Mouse (Mus musculus) cerebellum, adult 2 months (tissue): Measurements from ENCODE around the gene Hip1r.

Source experiments
- CTCF ChIP-seq: fragments of 200-500 bp; IDR thresholded peaks from 2 replicates; pipeline ENCODE4 v1.5.1; 2011; ENCODE audit warnings: low read depth, mild to moderate bottlenecking, control low read depth, low read length, moderate library complexity, borderline replicate concordance; ENCODE audit not compliant: insufficient read depth
- POLR2A ChIP-seq: fragments of 200-500 bp; IDR thresholded peaks from 2 replicates; pipeline ENCODE4 v1.6.1; 2011; ENCODE audit warnings: low read length, control low read depth, borderline replicate concordance; ENCODE audit not compliant: insufficient read depth

DNA sequence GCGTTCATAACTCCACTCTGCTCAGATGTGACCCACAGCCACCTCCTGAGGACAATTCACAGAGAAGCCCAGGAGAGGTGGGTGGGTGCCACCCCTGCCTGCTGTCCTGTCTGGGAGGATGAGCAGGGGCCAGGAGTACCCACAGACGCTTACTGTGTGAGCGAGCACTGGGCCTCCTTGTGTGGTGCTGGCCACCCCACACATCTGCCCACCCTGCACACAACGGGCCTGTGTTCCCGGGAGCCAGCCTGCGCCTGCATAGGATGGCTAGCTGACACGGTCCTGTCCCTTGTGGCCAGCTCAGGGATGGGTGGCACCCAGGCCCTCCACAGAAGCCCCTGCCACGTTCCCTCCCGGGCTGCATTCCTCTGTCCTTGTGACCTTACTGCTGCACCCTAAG, 12.0 kb downstream of the Hip1r start:
- TF ChIP-seq CTCF (no peak), POLR2A (no peak)
